Mouse (Mus musculus) cerebellum, adult 9-10 months (tissue): ENCODE results near the gene Ston1.

Experiments used
- DNase-seq: peaks from one replicate; pipeline ENCODE4 v3.0.0; 2022

Ston1 gene

DNA sequence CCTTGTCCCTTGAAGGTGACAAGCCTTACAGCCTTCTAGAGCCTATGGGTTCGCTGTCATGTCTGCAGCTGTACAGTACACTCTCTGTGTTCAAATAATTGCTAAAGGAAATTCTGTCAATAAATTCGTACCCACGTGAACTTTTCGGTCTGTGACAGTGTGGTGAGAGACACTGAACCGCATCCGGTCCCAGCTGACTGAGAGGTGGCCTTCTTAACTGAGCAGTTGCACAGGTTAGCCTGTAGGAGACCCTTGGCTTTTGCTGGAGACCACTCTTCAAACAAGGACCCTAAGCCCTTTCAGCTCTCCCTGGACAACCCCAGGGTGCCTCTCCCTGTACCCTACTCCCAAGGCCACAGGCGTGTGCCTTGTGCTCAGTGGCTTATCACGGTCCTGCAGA lies 9.3 kb upstream of the Ston1 start:
- no peak for DNase-seq

DNA sequence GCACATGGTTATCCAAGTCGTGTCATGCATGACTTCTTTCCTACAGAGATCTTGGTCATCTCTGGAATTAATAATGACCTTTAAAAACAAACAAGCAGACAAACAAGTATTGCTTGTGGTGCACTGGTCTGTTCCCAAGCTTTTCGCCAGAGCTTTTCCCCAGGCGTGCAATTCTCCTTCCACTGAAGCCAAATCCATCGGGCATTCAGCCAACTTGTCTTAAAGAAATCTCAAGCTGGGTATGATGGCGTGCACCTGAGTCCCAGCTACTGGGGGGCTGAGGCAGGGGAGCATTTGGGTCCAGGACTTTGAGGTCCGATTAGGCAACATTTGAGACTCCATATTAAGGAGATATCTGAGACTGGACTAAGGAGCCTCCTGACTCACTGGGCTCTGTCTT lies 7.2 kb upstream of the Ston1 start:
- DNase-seq: no peak

DNA sequence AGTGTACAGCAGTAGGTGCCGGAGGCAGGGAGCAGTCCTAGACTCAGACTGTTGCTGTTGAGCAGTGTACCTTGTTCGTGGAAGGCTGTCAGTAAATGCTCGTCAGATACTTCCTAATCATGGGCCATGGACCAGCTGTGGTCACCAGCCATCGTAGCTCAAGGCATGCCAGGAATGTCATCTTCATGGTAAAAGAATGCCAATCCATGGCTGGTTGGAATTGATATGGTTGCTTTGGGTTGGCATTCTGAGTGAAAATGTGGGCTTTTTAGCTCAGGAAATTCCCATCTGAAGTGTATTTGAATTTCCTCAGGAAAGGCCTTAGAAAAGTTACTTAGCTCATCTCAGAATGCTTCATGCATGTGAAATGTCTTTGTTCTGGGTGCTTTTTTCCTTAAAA lies 2.4 kb upstream of the Ston1 start:
- DNase-seq: no peak

DNA sequence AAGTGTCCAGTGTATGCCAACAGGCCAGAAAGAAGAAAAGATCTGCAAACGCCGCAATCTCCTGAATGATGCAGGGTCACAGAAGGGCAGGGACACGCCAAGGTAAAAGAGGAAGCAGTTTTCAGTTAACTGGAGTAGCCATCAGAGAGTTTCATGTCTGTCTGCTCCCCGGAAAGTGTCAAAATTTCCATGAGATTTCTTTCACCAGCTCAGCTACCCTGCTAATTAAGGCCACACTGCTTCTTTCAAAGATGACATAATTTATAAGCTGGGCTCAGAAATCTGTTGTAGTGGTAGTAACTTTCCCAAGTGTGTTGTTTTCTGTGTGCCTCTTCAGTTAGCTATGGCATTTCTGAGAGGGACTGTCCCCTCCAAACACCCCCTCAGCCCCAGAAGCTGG lies 1.4 kb upstream of the Ston1 start:
- no peak for DNase-seq

DNA sequence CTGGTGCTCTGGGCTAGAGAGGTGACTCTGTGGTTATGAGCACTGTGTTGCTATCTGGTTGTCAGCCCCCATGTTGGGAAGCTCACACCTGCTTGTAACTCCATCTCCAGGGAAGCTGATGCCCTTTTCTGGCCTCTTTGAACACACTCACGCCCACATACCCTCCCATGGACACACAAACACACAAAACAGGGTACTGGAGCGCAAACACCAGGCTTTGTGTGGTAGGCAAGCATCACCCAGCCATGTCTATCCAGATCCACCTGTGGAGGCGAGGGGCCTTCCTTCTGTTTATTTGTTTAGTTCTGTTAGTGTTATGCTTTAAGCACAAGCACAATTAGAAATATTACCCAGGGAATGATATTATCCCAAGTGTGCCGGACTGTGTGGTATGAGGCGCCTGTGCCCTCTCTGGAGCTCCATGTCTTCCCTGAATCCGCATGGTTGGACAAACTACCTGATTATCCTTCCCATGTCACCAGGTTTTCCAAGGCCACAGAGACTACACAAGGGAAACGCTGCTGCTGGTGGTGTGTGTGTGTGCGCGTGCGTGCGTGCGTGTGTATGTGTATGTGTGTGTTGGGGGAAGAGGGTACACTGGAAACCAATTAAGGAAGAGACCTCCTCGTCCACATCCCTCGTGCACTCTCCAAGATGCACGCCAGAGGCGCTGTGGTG lies 801 bp upstream of the Ston1 start:
- no peak for DNase-seq

DNA sequence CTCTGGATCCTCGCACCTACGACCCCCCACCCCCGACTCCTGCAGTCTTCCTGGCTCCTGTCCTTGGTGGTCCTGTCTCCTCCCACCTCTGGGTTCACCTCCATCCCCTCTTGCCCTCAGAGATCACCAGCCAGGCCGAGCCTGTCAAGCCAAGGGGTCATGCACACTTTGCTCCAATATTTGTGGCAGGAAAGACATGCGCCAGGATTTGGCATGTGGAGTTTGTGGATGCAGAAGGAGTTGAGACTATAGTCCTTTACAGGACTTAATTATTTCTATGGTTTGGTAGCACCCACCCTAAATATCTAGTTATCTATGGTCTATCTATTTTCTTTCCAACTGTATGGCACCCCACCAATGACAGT lies 554 bp downstream of the Ston1 start:
- no peak for DNase-seq

DNA sequence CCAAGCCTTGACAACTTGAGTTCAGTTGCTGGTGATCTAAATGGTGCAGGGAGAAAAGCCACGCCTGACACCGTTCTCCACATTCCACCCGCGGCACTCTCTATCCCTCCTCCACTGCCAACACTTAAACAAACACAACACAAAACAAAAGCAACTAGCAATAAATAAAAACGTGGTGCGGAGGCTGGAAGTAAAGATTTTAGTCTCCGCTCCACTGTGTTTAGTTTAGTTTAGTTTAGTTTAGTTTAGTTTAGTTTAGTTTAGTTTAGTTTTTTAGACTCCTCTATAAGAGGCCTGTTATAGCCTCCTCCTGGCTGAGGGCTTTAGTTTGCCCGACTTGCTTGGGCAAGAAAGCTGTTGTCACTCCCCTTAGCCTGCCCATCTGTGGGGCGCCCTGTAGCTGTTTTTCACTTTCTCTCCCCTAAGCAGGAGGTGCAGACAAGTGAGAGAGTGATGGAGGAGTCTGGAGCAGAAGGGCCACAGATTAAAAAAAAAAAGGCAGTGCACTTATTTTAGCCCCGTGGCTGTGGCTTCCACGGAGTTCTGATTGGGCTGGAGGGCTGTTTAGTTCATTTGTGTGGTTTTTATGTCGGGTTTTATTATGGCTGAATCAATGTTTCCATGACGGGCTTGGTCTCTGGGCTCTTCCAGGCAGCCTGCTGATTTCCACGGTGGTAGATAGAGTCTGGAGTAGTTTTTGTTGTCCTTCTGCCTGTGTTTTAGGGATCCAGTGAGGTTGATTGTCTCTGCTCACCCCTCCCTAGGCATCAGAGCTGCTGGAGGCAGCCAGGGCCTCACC lies 1.3 kb downstream of the Ston1 start:
- no peak for DNase-seq

DNA sequence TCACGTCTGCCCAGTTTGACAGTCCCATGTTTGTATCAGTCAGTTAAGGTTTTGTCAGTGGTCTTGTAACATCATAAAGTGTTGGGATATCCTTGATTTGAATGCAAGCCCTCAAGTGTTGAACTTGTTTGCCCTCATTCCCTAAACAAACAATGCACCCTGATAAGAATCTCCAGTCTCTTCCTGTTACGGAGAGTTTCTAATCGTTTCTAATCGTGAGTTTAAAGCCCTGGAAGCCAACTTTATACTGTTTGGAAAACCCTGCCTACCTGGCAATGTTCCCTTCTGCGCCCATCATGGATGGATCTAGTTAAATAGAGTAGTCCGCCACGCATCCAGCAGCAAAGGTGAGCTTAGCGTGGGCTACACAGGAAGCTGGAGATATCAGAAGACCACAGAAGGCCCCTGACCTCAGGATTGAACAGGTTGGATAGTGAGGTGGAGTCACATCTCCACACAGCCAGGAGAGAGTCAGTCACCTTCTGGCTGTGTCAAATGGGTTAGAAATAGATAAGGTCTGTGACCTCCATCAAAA lies 3.1 kb downstream of the Ston1 start:
- DNase-seq: no peak

DNA sequence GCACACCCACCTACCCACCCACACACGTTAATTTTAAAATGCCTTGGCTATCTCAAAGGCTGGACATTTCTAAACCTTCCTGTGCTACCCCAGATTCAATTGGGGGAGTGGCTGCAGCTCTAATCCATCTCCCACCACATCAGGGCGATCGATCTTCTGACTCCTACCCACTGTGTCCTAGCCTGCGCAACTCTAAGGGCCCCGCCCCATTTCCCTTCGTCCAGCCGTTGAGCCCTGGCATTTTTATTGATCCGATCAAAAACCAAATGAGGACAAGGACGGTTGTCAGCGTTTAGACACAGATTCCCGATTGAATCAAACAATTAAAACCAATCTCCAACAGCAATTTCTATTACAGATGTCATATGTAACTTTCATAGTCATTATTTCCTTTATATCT lies 6.5 kb downstream of the Ston1 start:
- no peak for DNase-seq

DNA sequence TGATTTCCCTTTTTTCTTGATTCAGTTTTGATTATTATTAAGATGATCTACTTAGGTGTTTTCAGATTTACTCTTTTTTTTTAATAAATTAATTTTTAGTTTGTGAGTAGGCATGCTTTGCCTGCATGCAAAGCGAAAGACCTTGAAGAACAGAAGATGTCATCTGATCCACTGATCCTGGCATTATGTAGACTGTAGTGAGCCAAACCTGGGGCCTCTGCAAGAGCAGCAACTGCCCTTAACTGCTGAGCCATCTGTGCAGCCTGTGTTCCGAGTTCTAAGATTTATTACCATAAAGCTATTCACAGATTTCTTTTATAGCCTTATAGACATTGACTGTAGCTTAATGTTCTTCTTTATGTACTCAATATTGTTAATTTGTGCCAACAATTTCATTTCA lies 8.6 kb downstream of the Ston1 start:
- DNase-seq: no peak

DNA sequence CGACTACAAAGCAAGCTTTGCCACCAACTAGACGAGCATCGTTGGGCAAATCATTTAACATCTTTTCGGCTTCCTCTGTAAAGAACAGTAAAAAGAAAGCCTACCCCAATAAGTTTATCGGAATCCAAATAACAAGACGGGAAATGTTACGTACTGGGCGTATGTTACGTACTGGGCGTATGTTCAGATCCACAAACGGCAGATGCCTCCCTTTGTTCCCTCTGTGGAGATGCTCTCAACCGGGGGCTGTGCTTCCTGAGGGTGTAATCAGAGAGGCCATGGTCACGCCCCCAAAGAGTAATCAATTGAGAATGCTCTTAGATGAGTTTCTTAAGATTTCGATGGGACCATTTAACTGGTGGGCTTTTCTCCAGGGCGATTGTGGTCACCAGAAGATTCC lies 11.9 kb downstream of the Ston1 start:
- no peak for DNase-seq

DNA sequence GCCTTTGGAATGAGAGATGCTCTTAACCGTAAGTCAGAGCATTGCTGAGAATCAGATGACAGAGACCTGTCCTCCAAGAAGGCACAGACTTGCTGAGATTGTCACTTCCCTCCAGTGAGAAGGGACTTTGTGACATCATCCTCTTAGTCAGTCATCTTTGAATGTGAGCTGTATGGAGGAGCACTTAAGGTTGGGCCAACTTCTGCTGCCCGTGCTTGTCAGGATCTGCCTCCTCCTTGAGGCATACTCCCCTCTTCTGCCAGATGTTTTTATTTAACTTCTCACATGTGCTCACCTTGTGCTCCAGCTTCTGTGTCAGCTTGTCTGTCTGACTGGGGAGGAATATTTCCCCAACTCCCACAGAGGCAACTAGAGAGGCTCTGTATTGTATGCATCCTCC lies 13.6 kb downstream of the Ston1 start:
- DNase-seq: no peak

DNA sequence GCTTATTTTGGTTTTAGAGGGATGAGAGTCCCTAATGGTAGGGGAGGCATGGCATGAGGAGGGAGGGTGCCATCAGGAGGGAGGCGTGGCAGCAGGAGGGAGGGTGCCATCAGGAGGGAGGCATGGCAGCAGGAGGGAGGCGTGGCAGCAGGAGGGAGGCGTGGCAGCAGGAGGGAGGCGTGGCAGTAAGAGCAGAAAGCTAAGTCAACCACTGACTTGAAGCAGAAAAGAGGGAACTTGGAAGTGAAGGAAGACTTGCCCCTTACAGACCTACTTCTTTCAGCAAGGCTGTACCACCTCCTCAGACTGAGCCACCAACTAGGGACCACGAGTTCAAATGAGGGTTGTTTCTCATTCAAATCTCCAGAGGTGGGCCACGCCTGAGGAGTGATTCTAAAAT lies 15.7 kb downstream of the Ston1 start:
- no peak for DNase-seq

DNA sequence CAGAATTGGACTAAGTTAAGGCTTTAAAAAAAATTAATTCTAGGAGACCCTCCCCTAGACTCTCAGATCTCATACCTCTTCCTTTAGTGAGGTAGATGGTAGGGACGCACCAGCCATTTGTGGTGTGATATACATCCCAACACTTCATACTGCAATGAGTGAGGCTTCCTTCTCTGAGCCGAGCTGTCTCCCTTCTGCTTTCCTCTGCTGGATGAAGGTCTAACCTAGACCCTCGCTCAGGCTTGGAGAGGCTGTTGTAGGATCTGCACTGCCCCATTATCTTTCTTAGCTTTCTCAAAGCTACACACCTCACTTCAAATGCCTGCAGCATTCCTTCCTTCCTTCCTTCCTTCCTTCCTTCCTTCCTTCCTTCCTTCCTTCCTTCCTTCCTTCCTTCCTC lies 16.2 kb downstream of the Ston1 start:
- DNase-seq: no peak

DNA sequence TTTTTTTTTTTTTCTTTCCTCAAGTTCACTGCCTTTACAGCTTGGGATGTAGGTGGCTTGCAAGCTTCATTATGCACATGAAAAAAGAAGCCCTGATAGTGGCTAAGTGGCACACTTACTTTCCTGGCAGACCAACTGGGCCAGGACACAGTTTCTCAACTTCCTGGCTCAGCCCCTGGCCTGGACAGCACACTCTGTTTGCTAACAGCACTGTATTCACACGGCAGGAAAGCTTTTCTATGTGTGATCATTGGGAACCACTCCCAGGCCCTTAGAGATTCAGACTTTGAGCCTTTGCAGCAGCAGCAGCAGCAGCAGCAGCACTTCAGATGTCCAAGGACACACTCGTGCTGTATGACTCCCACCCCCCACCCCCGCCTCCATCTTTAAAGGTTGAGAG lies 16.8 kb downstream of the Ston1 start:
- no peak for DNase-seq

DNA sequence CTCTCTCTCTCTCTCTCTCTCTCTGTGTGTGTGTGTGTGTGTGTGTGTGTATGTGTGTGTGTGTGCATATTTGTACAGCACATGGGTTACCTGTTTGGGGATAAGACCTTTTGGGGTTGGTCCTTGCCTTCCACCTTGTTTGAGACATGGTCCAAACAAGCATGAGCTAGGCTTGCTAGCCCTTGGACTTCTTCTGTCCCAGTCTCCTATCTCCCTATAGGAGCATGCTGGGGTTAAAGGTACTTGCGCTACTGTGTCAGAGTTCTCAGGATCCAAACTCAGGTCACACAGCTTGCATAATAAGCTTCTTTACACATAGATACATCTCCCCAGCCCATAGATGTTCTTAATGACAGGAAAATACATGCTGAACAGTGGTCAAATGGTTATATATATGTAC lies 17.2 kb downstream of the Ston1 start:
- no peak for DNase-seq

DNA sequence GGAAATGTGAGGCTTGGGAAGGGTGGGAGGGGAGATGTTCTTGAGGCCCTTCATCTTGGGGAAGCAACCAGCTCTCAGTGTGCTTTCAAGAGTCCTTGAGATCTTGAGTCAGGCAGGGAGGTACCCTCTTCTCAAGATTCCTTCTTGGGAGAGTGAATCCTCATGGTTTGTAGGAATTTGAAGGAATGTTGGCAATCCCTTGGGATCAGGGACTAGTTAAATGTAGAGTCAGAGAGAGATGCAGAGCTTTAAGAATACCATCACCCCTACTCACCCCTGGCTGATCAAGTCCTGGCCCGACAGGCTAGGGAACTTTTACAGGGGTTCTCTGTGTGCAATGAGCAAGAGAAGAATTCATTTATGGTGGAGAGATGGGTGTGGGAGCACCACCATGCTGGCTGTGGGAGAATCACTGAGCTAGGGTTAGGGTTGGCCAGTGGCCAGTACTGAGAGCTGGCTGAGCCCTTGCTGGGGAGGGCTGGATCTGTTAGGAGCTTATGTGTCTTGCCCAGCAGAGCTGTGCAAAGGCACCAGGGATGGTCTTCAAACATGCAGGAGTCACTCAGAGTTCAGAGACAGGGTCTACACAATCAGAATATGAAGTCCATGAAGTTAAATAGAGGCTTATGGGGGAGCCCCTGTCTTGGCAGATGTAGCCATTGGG lies 18.1 kb downstream of the Ston1 start:
- DNase-seq: no peak

DNA sequence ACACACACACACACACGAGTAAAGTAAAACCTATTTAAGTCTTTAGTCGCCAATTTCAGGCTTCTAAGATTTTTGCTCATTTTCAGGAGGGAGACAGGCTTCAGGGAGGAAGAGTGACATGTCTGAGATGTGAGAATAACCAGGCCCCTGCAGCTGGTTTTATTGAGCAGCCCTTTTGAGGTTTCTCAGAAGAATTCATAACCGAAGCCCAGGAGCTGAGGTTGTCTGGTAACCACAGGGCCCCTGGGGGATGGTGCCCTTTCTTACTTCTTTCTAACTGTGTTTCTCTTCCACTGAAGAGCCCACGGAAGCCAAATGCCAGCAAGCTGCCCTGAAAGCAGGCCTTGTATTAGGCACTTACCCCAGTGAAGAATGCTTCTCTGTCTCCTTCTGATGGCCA lies 23.5 kb downstream of the Ston1 start:
- DNase-seq: no peak

DNA sequence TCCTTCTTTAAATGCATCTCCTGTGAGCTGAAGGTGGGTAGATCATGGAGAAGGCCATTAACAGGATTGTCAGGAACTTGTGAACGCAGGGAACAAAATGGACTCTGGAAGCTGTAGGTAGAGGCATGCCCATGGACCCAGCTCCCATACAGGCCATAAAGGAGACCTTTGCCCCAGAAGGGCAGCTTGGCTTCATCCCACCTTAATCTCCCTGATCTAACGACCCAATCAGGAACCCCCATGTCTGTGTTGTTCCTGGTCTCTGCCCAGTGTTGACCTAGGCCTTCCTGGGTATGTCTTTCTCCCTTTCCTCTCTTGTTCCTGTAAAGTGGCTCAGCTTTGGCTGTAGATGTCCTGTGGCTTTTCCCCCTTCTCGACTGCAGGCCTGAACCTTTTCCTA lies 23.9 kb downstream of the Ston1 start:
- no peak for DNase-seq

DNA sequence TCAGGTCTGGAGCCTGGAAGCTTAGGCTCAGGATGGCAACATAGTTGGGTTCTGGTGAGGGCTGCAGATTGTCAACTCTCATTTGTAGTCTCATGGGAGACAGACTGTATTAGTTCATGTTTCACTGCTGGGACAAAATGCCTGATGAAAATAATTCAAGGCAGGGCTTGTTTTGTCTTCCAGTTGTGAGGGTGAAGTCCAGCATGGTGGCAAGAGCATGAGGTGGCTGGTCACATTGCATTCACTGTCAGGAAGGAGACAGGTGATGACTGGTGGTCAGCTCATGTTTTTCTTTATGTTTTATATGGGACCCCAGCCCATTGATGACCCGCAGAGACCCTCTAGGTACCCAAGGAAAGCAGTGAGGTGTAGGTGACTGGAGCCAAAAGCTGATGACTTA lies 25.2 kb downstream of the Ston1 start:
- DNase-seq: no peak

DNA sequence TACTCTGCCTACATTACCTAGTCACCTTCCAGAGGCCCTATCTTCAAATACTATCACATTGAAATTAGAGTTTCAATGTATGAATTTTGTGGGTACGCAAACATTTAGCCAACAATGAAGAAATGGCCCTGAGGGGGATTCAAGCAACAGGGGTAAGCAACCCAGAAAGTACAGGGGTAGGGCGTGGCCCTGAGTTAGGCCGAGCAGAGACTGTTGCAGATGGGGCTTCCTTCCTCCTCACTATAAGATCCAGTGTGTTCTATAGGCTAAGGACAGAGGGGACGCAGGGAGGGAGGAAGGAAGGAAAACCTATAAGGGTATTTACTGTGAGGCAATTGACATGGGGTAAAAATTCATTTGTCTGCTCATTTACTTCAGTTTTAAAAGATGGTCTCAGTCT lies 26.9 kb downstream of the Ston1 start:
- DNase-seq: no peak

DNA sequence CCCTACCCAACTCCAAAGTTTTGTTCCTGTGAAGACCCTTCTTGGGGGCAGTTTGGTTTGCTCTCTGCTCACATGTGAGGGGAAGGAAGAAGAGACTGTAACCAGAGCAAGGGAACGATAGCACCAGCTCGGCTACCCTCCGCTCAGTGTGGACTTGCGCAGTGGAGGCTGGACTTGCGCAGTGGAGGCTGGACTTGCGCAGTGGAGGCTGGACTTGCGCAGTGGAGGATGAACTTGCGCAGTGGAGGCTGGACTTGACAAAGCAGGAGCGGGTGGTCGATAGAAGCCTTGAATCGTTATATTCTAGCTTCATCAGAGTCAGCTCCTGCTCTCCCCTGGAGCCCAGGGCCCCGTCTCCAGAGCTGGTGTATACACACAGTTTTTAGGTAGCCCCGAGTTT lies 27.9 kb downstream of the Ston1 start:
- DNase-seq: no peak

DNA sequence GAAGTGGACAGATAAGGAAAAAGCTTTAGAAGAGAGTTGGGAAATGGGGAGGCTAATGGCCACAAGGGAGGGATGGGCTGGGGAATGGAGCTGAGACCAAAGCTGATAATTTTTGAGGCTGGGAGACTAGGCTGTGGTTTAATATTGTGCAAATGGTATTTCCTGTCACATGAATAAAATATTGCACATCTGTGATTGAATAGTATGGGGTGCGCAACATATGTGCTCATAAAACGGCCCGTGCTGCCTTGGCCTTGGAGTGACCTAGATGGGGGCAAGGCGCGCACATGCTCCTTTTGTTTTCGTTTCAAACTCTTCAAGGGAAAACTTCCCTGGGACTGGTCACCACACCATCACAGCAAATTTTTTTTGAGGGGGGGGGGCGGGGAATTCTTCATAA lies 28.4 kb downstream of the Ston1 start:
- DNase-seq: no peak

DNA sequence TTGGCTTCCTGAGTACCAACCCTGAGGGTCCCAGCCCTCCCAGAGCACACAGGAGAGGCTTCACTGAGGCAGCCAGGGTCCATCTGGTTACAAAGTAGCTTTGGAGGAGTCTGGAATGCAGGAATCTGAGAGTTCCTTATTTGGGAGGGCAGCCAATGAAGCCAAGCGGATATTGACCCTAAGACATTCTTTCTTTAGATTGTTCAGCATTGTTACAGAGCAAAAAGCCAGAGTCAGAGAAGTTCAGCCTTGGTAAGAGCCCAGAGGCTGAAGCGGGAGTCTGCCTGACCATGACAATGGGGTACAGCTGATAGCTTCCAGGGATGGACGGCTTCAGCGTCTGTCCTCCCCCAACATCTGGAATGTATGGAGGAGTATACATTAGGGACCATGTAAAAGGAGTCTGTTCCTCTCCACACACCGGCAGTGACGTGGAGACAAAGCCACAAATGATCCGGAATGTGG lies 28.9 kb downstream of the Ston1 start:
- no peak for DNase-seq
